Mouse (Mus musculus): ENCODE results near the gene Mroh3. TPM values are rescaled to one million over a fixed set of nuclear protein-coding genes. Genes with fewer than 3 reads are reported as not detected.

Gene Mroh3
- polyA plus RNA-seq, 1 experiment from 2014 or later = not detected

- H3K4me3 ChIP-seq (ENCODE audit: inconsistent target) = no peak overlapping the region
- no peaks in the 10 kb centered on the region for H3K79me2 ChIP-seq (ENCODE audit: inconsistent target)
- 99% methylated on average over 5 of the region's 5 CpGs for WGBS (ENCODE audit: missing documents)
- H3K27ac ChIP-seq = no peak overlapping the region
- H3K36me3 ChIP-seq (ENCODE audit: inconsistent target) = no peaks in the 10 kb centered on the region
These were observed 22.6 kb downstream of the Mroh3 start for GRCm38 (mm10) chr1:136190033-136190432.

GRCm38 (mm10) chr1:136179511-136180001 lies 33.1 kb downstream of the Mroh3 start:
- WGBS (ENCODE audit: missing documents) = 97% methylated on average over 2 of the region's 2 CpGs
- no peak overlapping the region for H3K4me3 ChIP-seq (ENCODE audit: inconsistent target)
- H3K79me2 ChIP-seq (ENCODE audit: inconsistent target) = no peaks in the 10 kb centered on the region
- no peak overlapping the region for H3K27ac ChIP-seq
- peaks cover 11% of the 10 kb centered on the region; the same call in 1 of the 2 replicates for H3K36me3 ChIP-seq (ENCODE audit: inconsistent target)

- H3K36me3 ChIP-seq (ENCODE audit: inconsistent target) = peaks cover 19% of the 10 kb centered on the region; the same call in 1 of the 2 replicates
- no peaks in the 10 kb centered on the region for H3K79me2 ChIP-seq (ENCODE audit: inconsistent target)
- no peak overlapping the region for H3K27ac ChIP-seq
- WGBS (ENCODE audit: missing documents) = 47% methylated on average over 6 of the region's 6 CpGs
- no peak overlapping the region for H3K4me3 ChIP-seq (ENCODE audit: inconsistent target)
These were observed 33.9 kb downstream of the Mroh3 start for GRCm38 (mm10) chr1:136178741-136179140.

GRCm38 (mm10) chr1:136177085-136177484 lies 35.5 kb downstream of the Mroh3 start:
- H3K36me3 ChIP-seq (ENCODE audit: inconsistent target) = peaks cover 33% of the 10 kb centered on the region
- H3K4me3 ChIP-seq (ENCODE audit: inconsistent target) = no peak overlapping the region
- no peak overlapping the region for H3K27ac ChIP-seq
- H3K79me2 ChIP-seq (ENCODE audit: inconsistent target) = no peaks in the 10 kb centered on the region
- WGBS (ENCODE audit: missing documents) = 100% methylated on average over 2 of the region's 2 CpGs

- 52% methylated on average over 5 of the region's 6 CpGs for WGBS (ENCODE audit: missing documents)
These were observed 37.4 kb downstream of the Mroh3 start for GRCm38 (mm10) chr1:136175183-136175582.

GRCm38 (mm10) chr1:136174101-136174606 lies 38.5 kb downstream of the Mroh3 start:
- H3K36me3 ChIP-seq (ENCODE audit: inconsistent target) = peaks cover 45% of the 10 kb centered on the region
- H3K4me3 ChIP-seq (ENCODE audit: inconsistent target) = no peak overlapping the region
- H3K79me2 ChIP-seq (ENCODE audit: inconsistent target) = no peaks in the 10 kb centered on the region
- no peak overlapping the region for H3K27ac ChIP-seq
- WGBS (ENCODE audit: missing documents) = 58% methylated on average over 13 of the region's 13 CpGs

More at GRCm38 (mm10) chr1:136175183-136175582, 37.4 kb downstream of the Mroh3 start:
- Histone ChIP-seq H3K27ac (no peak overlapping the region), H3K79me2 (ENCODE audit: inconsistent target) (no peaks in the 10 kb centered on the region), H3K36me3 (ENCODE audit: inconsistent target) (peaks cover 45% of the 10 kb centered on the region), H3K4me3 (ENCODE audit: inconsistent target) (no peak overlapping the region)

- Histone ChIP-seq H3K27ac (no peak overlapping the region), H3K36me3 (ENCODE audit: inconsistent target) (peaks cover 56% of the 10 kb centered on the region), H3K4me3 (ENCODE audit: inconsistent target) (no peak overlapping the region), H3K79me2 (ENCODE audit: inconsistent target) (no peaks in the 10 kb centered on the region)
- 92% methylated on average over 12 of the region's 12 CpGs for WGBS (ENCODE audit: missing documents)
These were observed 39.9 kb downstream of the Mroh3 start for GRCm38 (mm10) chr1:136172696-136173095.

GRCm38 (mm10) chr1:136170109-136170508 lies 42.5 kb downstream of the Mroh3 start:
- Histone ChIP-seq H3K27ac (no peak overlapping the region), H3K4me3 (ENCODE audit: inconsistent target) (no peak overlapping the region), H3K79me2 (ENCODE audit: inconsistent target) (no peaks in the 10 kb centered on the region), H3K36me3 (ENCODE audit: inconsistent target) (peaks cover 53% of the 10 kb centered on the region)
- 19% methylated on average over 5 of the region's 5 CpGs for WGBS (ENCODE audit: missing documents)

- 95% methylated on average over 8 of the region's 8 CpGs for WGBS (ENCODE audit: missing documents)
- Histone ChIP-seq H3K36me3 (ENCODE audit: inconsistent target) (peaks cover 53% of the 10 kb centered on the region), H3K4me3 (ENCODE audit: inconsistent target) (no peak overlapping the region), H3K79me2 (ENCODE audit: inconsistent target) (no peaks in the 10 kb centered on the region), H3K27ac (no peak overlapping the region)
These were observed 45.0 kb downstream of the Mroh3 start for GRCm38 (mm10) chr1:136167657-136168056.

- no peak overlapping the region for H3K4me3 ChIP-seq (ENCODE audit: inconsistent target)
- peaks cover 52% of the 10 kb centered on the region; the same call in 1 of the 2 replicates for H3K36me3 ChIP-seq (ENCODE audit: inconsistent target)
- no peak overlapping the region for H3K27ac ChIP-seq
- 85% methylated on average over 2 of the region's 2 CpGs for WGBS (ENCODE audit: missing documents)
- no peaks in the 10 kb centered on the region for H3K79me2 ChIP-seq (ENCODE audit: inconsistent target)
These were observed 47.2 kb downstream of the Mroh3 start for GRCm38 (mm10) chr1:136165436-136165835.

GRCm38 (mm10) chr1:136161333-136161921 lies 51.2 kb downstream of the Mroh3 start:
- 90% methylated on average over 7 of the region's 7 CpGs for WGBS (ENCODE audit: missing documents)
- Histone ChIP-seq H3K36me3 (ENCODE audit: inconsistent target) (peaks cover 71% of the 10 kb centered on the region), H3K4me3 (ENCODE audit: inconsistent target) (no peak overlapping the region)

GRCm38 (mm10) chr1:136160930-136161329 lies 51.7 kb downstream of the Mroh3 start:
- peaks cover 76% of the 10 kb centered on the region for H3K36me3 ChIP-seq (ENCODE audit: inconsistent target)
- no peak overlapping the region for H3K4me3 ChIP-seq (ENCODE audit: inconsistent target)
- 94% methylated on average over 6 of the region's 6 CpGs for whole genome bisulfite sequencing (ENCODE audit: missing documents)
- no peak overlapping the region for H3K27ac ChIP-seq
- H3K79me2 ChIP-seq (ENCODE audit: inconsistent target) = no peaks in the 10 kb centered on the region

More at GRCm38 (mm10) chr1:136161333-136161921, 51.2 kb downstream of the Mroh3 start:
- H3K79me2 ChIP-seq (ENCODE audit: inconsistent target) = no peaks in the 10 kb centered on the region
- no peak overlapping the region for H3K27ac ChIP-seq

- no peaks in the 10 kb centered on the region for H3K79me2 ChIP-seq (ENCODE audit: inconsistent target)
- 93% methylated on average over 12 of the region's 12 CpGs for WGBS (ENCODE audit: missing documents)
- peaks cover 82% of the 10 kb centered on the region for H3K36me3 ChIP-seq (ENCODE audit: inconsistent target)
- H3K27ac ChIP-seq = no peak overlapping the region
- H3K4me3 ChIP-seq (ENCODE audit: inconsistent target) = no peak overlapping the region
These were observed 52.3 kb downstream of the Mroh3 start for GRCm38 (mm10) chr1:136160297-136160696.

GRCm38 (mm10) chr1:136159830-136160229 lies 52.8 kb downstream of the Mroh3 start:
- H3K36me3 ChIP-seq (ENCODE audit: inconsistent target) = peaks cover 83% of the 10 kb centered on the region
- WGBS (ENCODE audit: missing documents) = 91% methylated on average over 10 of the region's 12 CpGs
- no peak overlapping the region for H3K4me3 ChIP-seq (ENCODE audit: inconsistent target)
- no peaks in the 10 kb centered on the region for H3K79me2 ChIP-seq (ENCODE audit: inconsistent target)
- no peak overlapping the region for H3K27ac ChIP-seq

- Histone ChIP-seq H3K36me3 (ENCODE audit: inconsistent target) (peaks cover 82% of the 10 kb centered on the region), H3K79me2 (ENCODE audit: inconsistent target) (no peaks in the 10 kb centered on the region), H3K4me3 (ENCODE audit: inconsistent target) (no peak overlapping the region), H3K27ac (no peak overlapping the region)
- WGBS (ENCODE audit: missing documents) = 88% methylated on average over 4 of the region's 4 CpGs
These were observed 55.7 kb downstream of the Mroh3 start for GRCm38 (mm10) chr1:136156951-136157350.
